Mouse (Mus musculus) erythroblast, embryonic 14.5 days (primary cell): ENCODE measurements around the gene Lpin2. TPM values are rescaled to one million over a fixed set of nuclear protein-coding genes. Genes with fewer than 3 reads are reported as not detected.
A peak's percentile ranks its signal among the peaks of the same experiment; 100 is the strongest.

Experiments used
- H3K27me3 ChIP-seq: 2 replicates; pipeline ENCODE4 v1.6.1; 2012; ENCODE audit warnings: inconsistent platforms; ENCODE audit not compliant: control insufficient read depth
- H3K36me3 ChIP-seq: 2 replicates; pipeline ENCODE4 v1.6.1; 2012; ENCODE audit warnings: mild to moderate bottlenecking, inconsistent platforms; ENCODE audit not compliant: control insufficient read depth
- H3K4me1 ChIP-seq: 2 replicates; pipeline ENCODE4 v1.6.1; 2012; ENCODE audit warnings: inconsistent platforms; ENCODE audit not compliant: control insufficient read depth
- H3K4me3 ChIP-seq: replicated peaks from 2 replicates; pipeline ENCODE3; 2012; ENCODE audit warnings: moderate library complexity, mild to moderate bottlenecking, inconsistent platforms
- H3K9me3 ChIP-seq: 2 replicates; pipeline ENCODE4 v1.6.1; 2012; ENCODE audit warnings: low read length, inconsistent platforms, mixed read lengths; ENCODE audit not compliant: control insufficient read depth
- GATA1 ChIP-seq: IDR thresholded peaks from 2 replicates; pipeline ENCODE4 v1.6.1; 2012; ENCODE audit warnings: low read length, inconsistent platforms, mixed read lengths
- TAL1 ChIP-seq: IDR thresholded peaks from 3 replicates; pipeline ENCODE4 v1.6.1; 2012; ENCODE audit warnings: low read length, inconsistent platforms, mixed read lengths
- polyA plus RNA-seq: library from polyadenylated mRNA; stranded (reverse); fragments of >175 nt; gene quantifications from 2 replicates; pipeline ENCODE4 v1.2.3, GENCODE M21; 2012

Lpin2 gene
- polyA plus RNA-seq, 1 experiment = 10.0 TPM

GRCm38 (mm10) chr17:71234041-71234594 lies 51.8 kb downstream of the Lpin2 start:
- Histone ChIP-seq H3K9me3 (no peaks in the 10 kb centered on the region), H3K27me3 (no peaks in the 10 kb centered on the region), H3K4me3 (no peak overlapping the region), H3K36me3 (peaks cover 100% of the 10 kb centered on the region), H3K4me1 (peaks cover 77% of the 10 kb centered on the region)
- TF ChIP-seq GATA1 (no peak), TAL1 (no peak)

GRCm38 (mm10) chr17:71235229-71235958 lies 53.0 kb downstream of the Lpin2 start:
- H3K4me3 ChIP-seq = peak overlapping the region; percentile 52
- peaks cover 83% of the 10 kb centered on the region for H3K4me1 ChIP-seq
- TF ChIP-seq TAL1 (peak; percentile 98), GATA1 (peak; percentile 96)
- H3K27me3 ChIP-seq = no peaks in the 10 kb centered on the region
- peaks cover 100% of the 10 kb centered on the region for H3K36me3 ChIP-seq
- H3K9me3 ChIP-seq = no peaks in the 10 kb centered on the region

GRCm38 (mm10) chr17:71238494-71238893 lies 56.1 kb downstream of the Lpin2 start:
- Histone ChIP-seq H3K36me3 (peaks cover 100% of the 10 kb centered on the region), H3K27me3 (no peaks in the 10 kb centered on the region), H3K4me1 (peaks cover 70% of the 10 kb centered on the region), H3K9me3 (no peaks in the 10 kb centered on the region), H3K4me3 (peak overlapping the region; percentile 2)
- TF ChIP-seq TAL1 (no peak), GATA1 (peak; percentile 52)

- H3K27me3 ChIP-seq = no peaks in the 10 kb centered on the region
- H3K36me3 ChIP-seq = peaks cover 100% of the 10 kb centered on the region
- TF ChIP-seq TAL1 (no peak), GATA1 (no peak)
- peaks cover 49% of the 10 kb centered on the region for H3K4me1 ChIP-seq
- H3K9me3 ChIP-seq = no peaks in the 10 kb centered on the region
- no peak overlapping the region for H3K4me3 ChIP-seq
Observed at GRCm38 (mm10) chr17:71240811-71241210, 58.5 kb downstream of the Lpin2 start.

- H3K36me3 ChIP-seq = peaks cover 100% of the 10 kb centered on the region
- H3K27me3 ChIP-seq = no peaks in the 10 kb centered on the region
- H3K9me3 ChIP-seq = no peaks in the 10 kb centered on the region
- TF ChIP-seq TAL1 (no peak), GATA1 (no peak)
- H3K4me1 ChIP-seq = peaks cover 38% of the 10 kb centered on the region
- no peak overlapping the region for H3K4me3 ChIP-seq
Observed at GRCm38 (mm10) chr17:71242666-71243065, 60.3 kb downstream of the Lpin2 start.

GRCm38 (mm10) chr17:71245133-71245532 lies 62.8 kb downstream of the Lpin2 start:
- peaks cover 100% of the 10 kb centered on the region for H3K36me3 ChIP-seq
- peaks cover 28% of the 10 kb centered on the region for H3K4me1 ChIP-seq
- H3K9me3 ChIP-seq = no peaks in the 10 kb centered on the region
- TF ChIP-seq GATA1 (no peak), TAL1 (no peak)
- H3K27me3 ChIP-seq = no peaks in the 10 kb centered on the region
- no peak overlapping the region for H3K4me3 ChIP-seq

- Histone ChIP-seq H3K4me1 (peaks cover 35% of the 10 kb centered on the region), H3K36me3 (peaks cover 100% of the 10 kb centered on the region), H3K27me3 (no peaks in the 10 kb centered on the region), H3K4me3 (no peak overlapping the region), H3K9me3 (no peaks in the 10 kb centered on the region)
- TF ChIP-seq GATA1 (no peak), TAL1 (no peak)
Observed at GRCm38 (mm10) chr17:71246022-71246421, 63.7 kb downstream of the Lpin2 start.

- H3K36me3 ChIP-seq = peaks cover 100% of the 10 kb centered on the region
- H3K4me3 ChIP-seq = no peak overlapping the region
- no peaks in the 10 kb centered on the region for H3K27me3 ChIP-seq
- peaks cover 56% of the 10 kb centered on the region for H3K4me1 ChIP-seq
- no peak for TF ChIP-seq TAL1
- no peaks in the 10 kb centered on the region for H3K9me3 ChIP-seq
Observed at GRCm38 (mm10) chr17:71248963-71249362, 66.6 kb downstream of the Lpin2 start.

- no peaks in the 10 kb centered on the region for H3K9me3 ChIP-seq
- TF ChIP-seq TAL1 = no peak
- TF ChIP-seq GATA1 = no peak
- H3K4me1 ChIP-seq = peaks cover 64% of the 10 kb centered on the region
- H3K36me3 ChIP-seq = peaks cover 100% of the 10 kb centered on the region
- H3K4me3 ChIP-seq = no peak overlapping the region
- no peaks in the 10 kb centered on the region for H3K27me3 ChIP-seq
Observed at GRCm38 (mm10) chr17:71250046-71250445, 67.7 kb downstream of the Lpin2 start.
